Mouse (Mus musculus) mouse embryonic stem cell (cell line): ENCODE results near the gene Sik3.

Experiments
- in situ Hi-C, 2 experiments: fragments of 300-500 bp; cut with MboI; formaldehyde crosslinking; loops; 1 replicate in 1 of 2; 3 replicates in 1 of 2; pipeline ENCODE4 v1.14.3; 2019 to 2020; ENCODE audit warnings: low sequenced_read_pairs in 2 of 2, low pct_unique_long_range_greater_than_20kb in 1 of 2, mixed read lengths in 1 of 2; ENCODE audit not compliant: unreplicated experiment in 1 of 2

The Sik3 gene

DNA sequence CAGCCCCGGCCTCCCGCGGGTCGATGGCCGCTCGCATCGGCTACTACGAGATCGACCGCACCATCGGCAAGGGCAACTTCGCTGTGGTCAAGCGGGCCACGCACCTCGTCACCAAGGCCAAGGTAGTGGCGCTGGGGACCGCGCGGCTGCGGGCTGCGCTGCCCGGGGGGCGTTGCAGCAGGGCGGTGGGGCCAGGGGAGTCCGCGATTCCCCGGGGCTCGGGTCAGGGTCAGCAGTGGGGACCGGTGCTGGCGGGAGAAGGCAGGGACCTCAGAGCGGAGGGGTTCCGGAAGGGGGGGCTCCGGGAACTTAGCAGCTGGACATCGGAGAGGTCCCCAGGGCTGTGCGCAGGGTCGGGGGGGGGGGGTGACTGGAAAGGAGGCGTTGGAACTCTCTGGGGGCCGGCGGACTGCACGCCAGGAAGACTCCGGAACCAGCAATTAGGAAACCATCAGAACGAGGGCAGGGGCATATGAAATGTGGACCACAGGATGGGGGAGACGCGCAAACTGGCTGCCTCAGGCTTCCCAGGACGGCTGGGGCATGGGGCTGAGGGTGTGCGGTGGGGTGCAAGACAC is 478 bp downstream of the Sik3 start:
- in situ Hi-C loops: loop anchor here in 1 of 2 experiments (25.0 kb wide), 1 partner anchor 174 kb away; no protein-coding TSS in a partner anchor

DNA sequence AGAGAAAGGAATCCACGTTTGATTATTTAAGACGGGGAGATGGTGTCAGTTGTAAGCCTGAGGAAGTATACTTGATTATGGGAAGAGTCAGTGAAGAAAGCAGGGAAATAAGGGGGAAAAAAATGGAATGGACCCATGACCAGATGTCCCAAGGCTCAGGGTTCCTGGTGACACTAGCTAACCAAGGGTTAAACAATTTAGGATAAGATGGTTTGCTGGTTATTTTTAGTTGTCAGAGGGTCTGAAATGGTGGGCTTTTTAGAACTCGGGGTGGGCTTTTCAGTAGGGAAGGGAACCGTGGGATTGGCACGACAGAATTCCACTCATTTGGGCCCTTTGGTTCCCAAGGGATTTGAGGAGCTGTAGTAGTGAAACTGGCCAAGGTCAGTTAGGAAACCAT is 996 bp downstream of the Sik3 start:
- in situ Hi-C loops: loop anchor here in 1 of 2 experiments (25.0 kb wide), 1 partner anchor 174 kb away; no protein-coding TSS in a partner anchor

DNA sequence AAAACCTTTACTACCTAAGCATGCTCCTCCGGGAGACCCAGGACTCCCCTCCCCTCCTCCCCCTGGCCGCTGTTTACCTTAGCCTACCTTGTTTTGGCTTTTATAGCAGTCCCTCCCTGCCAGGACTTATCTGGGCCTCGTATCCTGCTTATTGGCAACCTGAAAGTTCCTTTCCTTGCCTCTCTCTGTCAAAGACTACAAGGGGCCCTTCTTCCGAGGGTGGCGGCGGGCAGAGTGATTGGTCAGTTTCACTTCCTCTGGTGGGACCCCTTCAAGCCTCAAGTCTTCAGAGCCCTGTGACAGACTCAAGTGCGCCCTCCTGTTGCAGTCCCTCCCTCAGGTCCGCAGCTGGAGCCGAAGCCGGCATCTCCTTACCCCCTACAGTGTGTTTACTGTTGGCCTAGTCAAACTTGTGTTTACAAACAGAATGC is 1.6 kb downstream of the Sik3 start:
- in situ Hi-C loops: loop anchor here in 1 of 2 experiments (25.0 kb wide), 1 partner anchor 173 kb away; no protein-coding TSS in a partner anchor

DNA sequence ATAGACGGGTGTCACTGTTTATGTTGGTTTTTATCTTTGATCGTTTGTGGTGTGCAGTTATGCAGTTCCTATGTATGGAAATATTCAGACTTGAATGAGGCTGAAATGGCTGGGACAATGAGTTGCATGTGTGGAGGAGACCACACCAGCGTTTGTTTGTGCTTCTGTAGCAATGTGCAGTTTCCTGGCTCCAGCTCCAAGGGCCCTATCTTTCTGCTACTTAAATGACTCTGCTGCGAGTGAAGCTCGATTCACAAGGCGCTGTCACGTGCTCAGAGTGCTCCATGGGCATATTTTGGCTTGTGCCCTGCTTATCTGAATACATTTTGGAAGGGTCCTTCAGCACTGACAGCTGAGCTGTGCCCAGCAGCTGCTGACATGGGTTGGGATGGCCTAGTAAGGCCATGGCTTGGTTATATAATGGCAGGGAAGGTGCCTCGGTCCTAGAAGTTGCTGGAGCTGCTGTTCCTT is 2.5 kb downstream of the Sik3 start:
- in situ Hi-C loops: loop anchor here in 1 of 2 experiments (25.0 kb wide), 1 partner anchor 172 kb away; no protein-coding TSS in a partner anchor

DNA sequence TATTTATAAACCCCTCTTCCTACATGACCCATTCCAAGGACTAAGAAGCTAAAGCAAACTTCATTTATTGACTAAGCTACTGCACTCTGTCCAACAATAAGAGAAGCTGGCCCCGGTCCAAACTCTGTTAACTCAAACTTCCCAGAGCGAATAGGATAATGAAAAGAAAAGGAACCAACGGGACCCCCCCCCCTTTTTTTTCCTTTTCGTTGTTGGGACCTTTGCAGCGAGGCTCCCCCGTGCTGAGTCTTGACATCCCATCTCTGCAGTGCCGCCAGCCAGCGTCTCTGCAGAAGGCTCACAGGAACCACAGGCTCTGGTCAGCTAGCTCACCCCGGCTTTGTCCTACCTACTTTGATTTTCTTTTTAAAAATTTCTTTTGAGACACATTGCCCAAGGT is 3.2 kb downstream of the Sik3 start:
- in situ Hi-C loops: loop anchor here in 1 of 2 experiments (25.0 kb wide), 1 partner anchor 171 kb away; no protein-coding TSS in a partner anchor

DNA sequence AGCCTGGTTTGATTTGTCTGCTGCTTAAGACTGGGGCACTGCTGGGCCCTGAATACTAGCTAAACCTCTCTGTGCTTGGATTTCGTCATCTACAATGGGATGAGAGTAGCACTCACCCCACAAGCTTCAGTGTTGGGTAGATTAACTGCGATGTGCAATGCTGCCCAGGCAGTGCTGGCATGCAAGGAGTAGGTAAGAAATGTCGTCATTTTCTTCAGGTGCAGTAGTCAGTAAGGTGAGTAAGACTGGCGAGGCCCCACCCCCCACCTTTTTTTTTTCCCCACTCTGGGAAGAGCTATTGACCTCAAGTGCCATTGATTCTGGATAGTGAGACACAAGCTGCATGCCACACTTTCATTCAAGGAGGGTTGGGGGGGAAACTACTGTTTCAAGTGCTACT is 3.8 kb downstream of the Sik3 start:
- in situ Hi-C loops: loop anchor here in 1 of 2 experiments (25.0 kb wide), 1 partner anchor 171 kb away; no protein-coding TSS in a partner anchor

DNA sequence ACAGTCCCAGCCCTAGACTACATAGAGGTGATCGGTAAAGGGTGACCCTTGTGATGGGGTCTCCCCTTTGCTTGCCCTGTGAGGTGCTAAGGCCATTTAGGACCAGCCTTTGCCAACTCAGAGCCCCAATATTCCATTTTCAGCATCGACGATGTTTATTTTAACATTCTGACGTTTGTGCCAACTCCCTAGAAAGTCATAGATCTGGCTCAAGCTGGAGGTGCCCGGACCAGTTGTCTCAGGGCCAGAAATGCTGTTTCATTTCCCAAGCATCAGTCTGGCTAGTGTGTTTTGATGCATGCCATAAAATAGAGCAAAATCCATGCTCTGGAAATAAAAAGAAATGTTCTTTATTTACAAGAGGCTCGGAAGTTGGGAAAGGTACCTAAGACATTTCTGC is 5.7 kb downstream of the Sik3 start:
- in situ Hi-C loops: loop anchor here in 1 of 2 experiments (25.0 kb wide), 1 partner anchor 169 kb away; no protein-coding TSS in a partner anchor

DNA sequence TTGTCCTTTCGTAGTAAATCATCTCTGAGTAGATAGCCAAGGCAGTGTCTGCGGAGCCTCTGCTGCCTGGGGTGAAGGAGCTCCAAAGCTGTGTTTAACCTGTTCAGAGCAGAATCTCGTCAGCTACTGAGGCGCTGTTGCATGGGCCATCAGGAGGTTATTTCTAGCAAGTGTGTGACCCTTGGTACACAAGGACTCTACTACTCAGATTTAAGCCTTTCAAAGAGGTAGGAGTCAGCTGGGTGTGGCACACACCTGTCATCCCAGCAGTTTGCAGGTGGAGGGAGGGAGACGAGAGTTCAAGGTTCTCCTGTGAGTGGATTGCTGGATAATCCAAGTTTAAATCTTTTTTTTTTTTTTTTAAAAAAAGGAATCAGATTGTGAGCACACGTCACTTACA is 7.4 kb downstream of the Sik3 start:
- in situ Hi-C loops: loop anchor here in 1 of 2 experiments (25.0 kb wide), 1 partner anchor 167 kb away; no protein-coding TSS in a partner anchor

DNA sequence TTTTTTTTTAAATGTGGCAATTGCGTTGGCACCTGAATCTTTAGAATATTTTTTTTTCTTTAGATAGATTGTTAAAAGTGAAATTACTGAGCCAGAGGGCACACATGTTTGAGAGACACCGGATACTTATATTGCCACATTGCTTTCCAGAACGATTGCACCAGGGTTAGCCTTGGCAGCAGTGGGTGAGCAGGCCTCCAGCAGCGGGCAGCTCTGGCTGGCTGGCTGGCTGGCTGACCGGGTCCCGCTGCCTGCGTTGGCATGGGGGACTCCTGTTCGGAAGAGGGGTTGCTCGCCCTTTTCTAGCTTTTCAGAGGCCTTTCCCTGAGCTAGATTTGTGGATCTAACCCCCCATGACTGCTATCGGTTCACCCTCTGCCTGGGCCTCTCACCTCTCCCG is 11.0 kb downstream of the Sik3 start:
- in situ Hi-C loops: loop anchor here in 1 of 2 experiments (25.0 kb wide), 1 partner anchor 164 kb away; no protein-coding TSS in a partner anchor

DNA sequence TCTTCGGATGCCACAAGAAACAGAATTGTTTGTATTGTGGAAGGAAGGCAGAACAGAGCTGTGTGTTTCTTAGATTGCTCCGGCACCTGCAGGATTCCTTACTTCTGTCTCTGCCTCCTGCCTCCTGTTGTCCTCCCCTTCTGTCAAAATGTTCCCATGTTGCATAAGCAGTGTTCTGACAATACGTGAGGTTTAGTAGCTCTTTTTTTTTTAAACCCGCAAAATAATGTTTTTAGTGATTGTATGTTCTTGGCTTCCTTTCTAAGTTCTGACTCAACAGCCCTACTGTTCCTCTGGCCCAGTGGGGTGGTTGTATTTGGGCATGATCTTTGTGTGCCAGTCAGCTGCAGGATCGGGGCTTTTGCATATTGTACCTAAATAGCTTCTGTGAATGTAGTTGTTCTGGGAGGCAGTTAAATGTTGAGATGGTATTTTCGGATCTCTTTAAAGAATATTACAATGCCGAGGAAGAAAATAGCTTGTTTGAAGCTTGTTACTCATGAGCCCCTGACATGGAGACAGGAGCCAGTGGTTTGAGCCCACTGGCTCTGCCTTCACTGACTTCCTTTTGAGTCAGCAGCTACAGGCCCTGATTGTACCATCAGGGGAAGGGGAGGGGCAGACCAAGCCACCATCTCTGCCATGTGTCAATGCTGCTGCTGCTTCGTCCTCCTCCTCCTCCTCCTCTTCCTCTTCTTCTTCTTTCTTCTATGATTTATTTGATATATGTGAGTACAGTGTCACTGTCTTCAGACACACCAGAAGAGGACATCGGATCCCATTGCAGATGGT is 13.6 kb downstream of the Sik3 start:
- in situ Hi-C loops: no loop called here

DNA sequence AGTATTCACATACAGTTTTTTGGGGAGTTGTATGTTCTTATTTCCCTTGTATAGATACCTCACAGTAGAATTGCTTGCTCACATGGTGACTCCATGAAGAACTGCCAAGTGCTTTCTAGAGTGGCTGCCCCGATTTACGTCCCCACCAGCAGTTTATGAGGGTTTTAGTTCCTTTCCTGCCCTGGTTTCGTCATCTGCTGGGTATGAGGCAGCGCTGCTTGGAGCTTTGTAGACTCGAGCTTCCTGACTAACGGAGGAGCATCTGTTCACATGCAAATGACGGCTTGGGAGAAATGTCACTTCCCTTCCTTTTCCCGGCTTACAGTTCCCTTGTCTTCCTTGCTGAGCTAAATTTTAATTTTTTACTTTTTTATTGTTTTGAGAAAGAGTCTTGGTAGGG is 15.4 kb downstream of the Sik3 start:
- in situ Hi-C loops: no loop called here

DNA sequence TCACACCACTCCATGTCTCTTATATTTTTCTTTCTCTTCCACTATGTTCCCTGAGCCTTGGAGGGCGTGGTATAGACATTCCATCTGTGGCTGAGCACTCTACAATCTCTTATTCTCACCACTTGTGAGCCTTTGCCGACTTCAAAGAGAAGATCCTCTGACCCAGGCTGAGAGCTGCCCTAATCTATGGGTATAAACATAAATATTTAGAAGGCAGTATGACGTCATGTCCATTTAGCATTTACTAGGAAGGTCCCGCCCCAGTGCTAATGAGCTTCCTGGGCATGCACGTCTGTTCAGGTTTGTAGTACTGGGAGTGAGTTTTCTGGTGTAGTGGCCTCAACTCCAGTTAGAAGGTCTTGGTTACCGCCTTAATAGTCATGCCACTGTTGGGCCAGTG is 16.9 kb downstream of the Sik3 start:
- in situ Hi-C loops: no loop called here

DNA sequence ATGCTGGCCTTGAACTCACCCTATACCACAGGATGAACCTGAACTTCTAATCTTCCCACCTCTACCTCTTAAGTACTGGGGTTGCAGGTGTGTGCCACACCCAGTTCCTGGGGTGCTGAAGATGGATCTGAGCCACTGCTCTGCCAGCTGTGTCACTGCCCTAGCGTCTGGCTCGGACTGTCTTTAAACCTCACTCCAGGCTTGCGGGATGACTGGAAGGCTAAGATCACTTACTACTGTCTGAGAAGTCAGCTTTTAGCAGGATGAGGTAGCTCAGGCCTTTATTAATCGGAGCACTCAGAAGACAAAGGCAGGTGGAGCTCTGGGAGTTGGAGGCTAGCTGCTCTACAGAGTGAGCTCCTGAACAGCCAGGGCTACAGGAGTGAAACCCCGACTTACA is 17.6 kb downstream of the Sik3 start:
- in situ Hi-C loops: no loop called here

DNA sequence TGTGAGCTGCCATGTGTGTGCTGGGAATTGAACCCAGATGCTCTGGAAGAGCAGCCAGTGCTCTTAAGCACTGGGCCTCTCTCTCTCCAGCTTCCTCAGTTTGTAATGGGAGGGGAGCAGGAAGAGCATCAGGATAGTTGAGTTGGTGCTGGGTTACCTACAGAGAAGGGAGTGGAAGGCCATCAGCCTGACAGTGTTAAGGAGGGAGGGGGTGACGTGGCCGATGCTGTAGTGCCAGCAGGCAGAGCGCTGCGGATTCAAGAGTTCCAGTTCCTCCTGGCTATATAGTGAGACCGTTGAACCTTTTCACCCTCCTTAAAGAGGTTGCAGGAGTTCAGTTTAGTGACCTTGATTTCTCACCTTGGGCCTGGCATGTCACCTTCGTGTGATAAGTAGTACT is 18.3 kb downstream of the Sik3 start:
- in situ Hi-C loops: no loop called here

DNA sequence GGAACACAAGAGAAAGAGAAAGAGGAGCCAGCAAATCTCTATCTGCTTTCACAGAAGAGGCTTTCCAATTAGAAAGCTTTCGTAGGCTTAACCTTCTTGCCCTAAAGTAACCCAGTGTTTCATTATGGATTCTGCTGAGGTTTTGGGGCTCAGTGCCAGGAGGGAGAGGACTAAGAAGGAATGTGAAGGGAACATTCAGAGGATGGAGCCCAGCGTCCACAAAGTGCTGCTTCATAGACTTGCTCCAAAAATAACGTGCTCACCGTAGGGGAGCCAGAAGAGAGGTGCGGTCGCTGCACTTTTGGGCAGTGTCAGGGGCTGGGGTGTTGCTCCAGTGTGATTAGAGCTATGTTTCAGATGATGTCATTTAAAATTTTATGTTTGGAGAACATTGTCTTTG is 19.6 kb downstream of the Sik3 start:
- in situ Hi-C loops: no loop called here

DNA sequence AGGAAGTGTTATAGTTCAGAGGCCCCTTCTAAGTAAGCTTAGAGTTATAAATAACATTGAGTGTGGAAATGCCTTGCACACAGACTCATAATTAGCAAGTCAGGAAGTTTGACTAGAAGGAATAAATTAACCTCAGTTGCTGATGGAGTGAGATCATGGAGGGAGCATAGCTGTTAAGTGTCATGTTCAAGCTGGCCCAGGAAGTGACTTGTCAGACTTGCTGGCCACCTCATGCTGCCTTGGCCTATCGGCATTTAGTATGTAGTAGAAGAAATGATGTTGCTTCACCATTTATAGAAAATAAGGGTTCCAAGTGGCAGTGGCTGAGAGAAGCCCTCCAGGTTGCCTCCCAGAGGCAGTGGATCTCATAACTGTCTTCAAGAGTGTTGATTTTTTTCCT is 20.4 kb downstream of the Sik3 start:
- in situ Hi-C loops: no loop called here

DNA sequence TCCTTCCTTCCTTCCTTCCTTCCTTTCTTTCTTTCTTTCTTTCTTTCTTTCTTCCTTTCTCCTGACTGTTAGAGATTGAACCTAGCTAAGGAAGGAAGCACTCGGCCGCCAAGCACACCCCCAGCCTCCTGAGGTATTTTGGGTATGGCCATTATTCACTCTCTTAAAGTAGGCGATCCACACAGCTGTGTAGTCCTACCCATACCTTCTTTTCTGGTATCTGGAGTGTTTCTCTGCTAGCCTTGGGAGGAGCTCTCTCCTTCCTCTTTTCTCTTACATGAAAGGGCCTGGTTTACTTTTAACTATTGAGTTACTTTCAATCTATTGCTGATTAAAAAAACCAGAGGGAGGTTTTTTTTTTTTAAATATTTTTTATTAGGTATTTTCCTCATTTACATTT is 21.2 kb downstream of the Sik3 start:
- in situ Hi-C loops: no loop called here

DNA sequence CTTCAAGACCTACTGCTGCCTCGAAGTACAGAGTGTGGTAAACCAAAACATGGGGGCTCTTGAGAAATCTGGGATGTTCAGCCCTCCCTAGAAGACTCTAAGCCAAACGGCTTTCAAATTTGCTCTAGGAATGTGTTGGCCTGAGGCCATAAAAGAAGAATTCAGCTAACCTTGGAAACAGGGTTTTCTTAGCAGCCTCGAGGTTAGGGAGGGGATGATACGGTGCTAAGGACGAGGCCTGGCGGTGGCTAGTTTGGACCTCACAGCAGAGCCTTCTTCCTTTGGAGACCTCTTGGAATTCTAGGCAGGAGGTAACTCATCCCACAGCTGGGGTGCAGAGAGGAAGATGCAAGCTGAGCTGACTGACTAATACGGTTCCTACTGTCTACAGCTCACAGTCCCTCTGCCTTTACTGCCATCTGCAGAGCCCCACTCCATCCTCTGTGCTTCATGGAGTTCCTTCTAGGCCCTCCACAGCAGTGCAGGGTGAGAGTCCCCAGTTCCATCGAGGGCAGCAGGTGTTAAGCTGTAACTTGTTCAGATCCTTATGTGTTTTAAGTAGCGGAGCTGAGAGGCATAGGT is 22.8 kb downstream of the Sik3 start:
- in situ Hi-C loops: no loop called here

DNA sequence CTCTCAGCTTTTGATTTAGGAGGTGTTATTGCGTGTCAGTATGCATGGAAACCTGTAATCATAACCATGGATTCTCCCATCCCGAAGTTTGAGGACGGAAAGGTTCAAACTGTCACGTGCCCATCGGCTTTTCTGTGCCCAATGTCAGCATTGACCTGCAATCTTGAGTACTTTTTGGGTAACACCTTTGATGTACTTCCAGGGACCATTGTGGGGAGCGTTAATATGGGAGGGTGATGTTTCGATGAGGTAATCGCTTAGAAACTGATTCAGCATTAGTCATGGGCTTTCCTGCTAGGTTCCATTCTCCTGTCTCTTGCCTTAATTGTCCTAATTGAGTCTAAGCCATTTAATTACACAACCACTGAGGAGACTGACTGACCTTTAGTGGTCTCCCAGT is 24.3 kb downstream of the Sik3 start:
- in situ Hi-C loops: no loop called here
